Mouse (Mus musculus): ENCODE results near the gene Dlg2.

GRCm38 (mm10) chr7:92134301-92134700 is 1657.8 kb downstream of the Dlg2 start:
- no peak for TF ChIP-seq CTCF (IDR thresholded peaks at IDR 0.05; ENCODE audit: low read depth, low read length)
- TF ChIP-seq POLR2A (IDR thresholded peaks at IDR 0.05; ENCODE audit: insufficient read depth, low read length), result no peak
- TF ChIP-seq EP300 (IDR thresholded peaks at IDR 0.05; ENCODE audit: insufficient read depth, low read depth, low read length), result no peak

Measured in ES-Bruce4 (cell line).